Mouse (Mus musculus) kidney, embryonic 16.5 days (tissue): ENCODE data around the gene Gtf2f2. TPM values are rescaled to one million over a fixed set of nuclear protein-coding genes. Genes with fewer than 3 reads are reported as not detected.

Source experiments
- ATAC-seq: fragments of 200-750 bp; cut with Nextera tagmentation; 2 replicates; pipeline ENCODE4 v1.8.0; 2017; ENCODE audit warnings: moderate TSS enrichment; ENCODE audit not compliant: low FRiP score, low TSS enrichment
- H3K27ac ChIP-seq: fragments of 300-500 bp; sonication (generic); 2 replicates; pipeline ENCODE4 v1.5.1; 2014; ENCODE audit warnings: low read length
- H3K27me3 ChIP-seq: fragments of 300-500 bp; sonication (generic); 2 replicates; pipeline ENCODE4 v1.6.1; 2014; ENCODE audit warnings: low read length, control low read depth, mixed read lengths; ENCODE audit not compliant: insufficient read depth
- H3K36me3 ChIP-seq: fragments of 300-500 bp; sonication (generic); 2 replicates; pipeline ENCODE4 v1.6.1; 2014; ENCODE audit warnings: low read length, control low read depth, mixed read lengths; ENCODE audit not compliant: insufficient read depth
- H3K4me1 ChIP-seq: fragments of 300-500 bp; sonication (generic); 2 replicates; pipeline ENCODE4 v1.6.1; 2014; ENCODE audit warnings: low read length, control low read depth, mixed read lengths; ENCODE audit not compliant: insufficient read depth
- H3K4me2 ChIP-seq: fragments of 300-500 bp; sonication (generic); replicated peaks from 2 replicates; pipeline ENCODE4 v1.6.1; 2014; ENCODE audit warnings: low read depth, low read length
- H3K4me3 ChIP-seq: fragments of 300-500 bp; sonication (generic); 2 replicates; pipeline ENCODE4 v1.5.1; 2014; ENCODE audit warnings: mild to moderate bottlenecking, low read length
- H3K9ac ChIP-seq: fragments of 300-500 bp; sonication (generic); replicated peaks from 2 replicates; pipeline ENCODE4 v1.6.1; 2014; ENCODE audit warnings: low read length
- H3K9me3 ChIP-seq: fragments of 300-500 bp; sonication (generic); 2 replicates; pipeline ENCODE4 v1.6.1; 2016; ENCODE audit warnings: low read length, control low read depth
- WGBS: fragments of 180-500 bp; shearing (Covaris S2); extraction: QIAGEN DNeasy Blood & Tissue Kit; methylation state at CpG from one replicate; pipeline ENCODE4 v1.1.7; 2014; 5-methylcytosine and 5-hydroxymethylcytosine counted together
- polyA plus RNA-seq: library from polyadenylated mRNA; unstranded; fragments of >200 nt; fragmentation: Nextera tagmentation; extraction: Ambion mirVana; gene quantifications from 2 replicates; pipeline ENCODE4 v1.2.1, GENCODE M21; 2015

Gtf2f2 gene
- 35.1 and 35.5 TPM in 2 replicates for polyA plus RNA-seq

GRCm38 (mm10) chr14:76010102-76011061 is at the start of gene Gtf2f2:
Gene Gtf2f2 (minus strand): TSS chr14:76010865.
- Histone ChIP-seq H3K4me3 (peak within 1 kb of the TSS; percentile 65), H3K27ac (peak within 1 kb of the TSS; percentile 72), H3K4me2 (peak within 1 kb of the TSS; percentile 75), H3K4me1 (peaks cover 9% of the 10 kb centered on the region), H3K9me3 (no peaks in the 10 kb centered on the region), H3K27me3 (no peaks in the 10 kb centered on the region), H3K36me3 (no peaks in the 10 kb centered on the region), H3K9ac (peak within 1 kb of the TSS; percentile 70)
- ATAC-seq, result peak; percentile 94
- 1% methylated on average over 67 of the region's 67 CpGs for WGBS

GRCm38 (mm10) chr14:76059441-76059840 is 48.8 kb upstream of the Gtf2f2 start:
- no peaks in the 10 kb centered on the region for H3K9me3 ChIP-seq
- no peaks in the 10 kb centered on the region for H3K27me3 ChIP-seq
- peaks cover 2% of the 10 kb centered on the region for H3K4me1 ChIP-seq
- no peak overlapping the region for H3K9ac ChIP-seq
- H3K4me2 ChIP-seq, result no peak overlapping the region
- H3K36me3 ChIP-seq, result no peaks in the 10 kb centered on the region
- WGBS, result 77% methylated on average over 5 of the region's 5 CpGs
- no peak for ATAC-seq
- H3K4me3 ChIP-seq, result no peak overlapping the region
- no peak overlapping the region for H3K27ac ChIP-seq

- Histone ChIP-seq H3K4me3 (no peak overlapping the region), H3K4me1 (peaks cover 8% of the 10 kb centered on the region), H3K36me3 (no peaks in the 10 kb centered on the region), H3K4me2 (no peak overlapping the region), H3K27me3 (no peaks in the 10 kb centered on the region), H3K9me3 (no peaks in the 10 kb centered on the region), H3K9ac (no peak overlapping the region), H3K27ac (peak overlapping the region; percentile 61; the same call in 1 of the 2 replicates)
- WGBS, result 62% methylated on average over 11 of the region's 11 CpGs
- no peak for ATAC-seq
These were observed 43.1 kb upstream of the Gtf2f2 start for GRCm38 (mm10) chr14:76053726-76054125.

GRCm38 (mm10) chr14:76051966-76052365 is 41.3 kb upstream of the Gtf2f2 start:
- Histone ChIP-seq H3K9ac (no peak overlapping the region), H3K36me3 (no peaks in the 10 kb centered on the region), H3K4me2 (no peak overlapping the region), H3K4me1 (peaks cover 8% of the 10 kb centered on the region), H3K4me3 (no peak overlapping the region), H3K9me3 (no peaks in the 10 kb centered on the region), H3K27me3 (no peaks in the 10 kb centered on the region), H3K27ac (no peak overlapping the region)
- no peak for ATAC-seq
- WGBS, result 82% methylated on average over 7 of the region's 7 CpGs

- Histone ChIP-seq H3K27me3 (no peaks in the 10 kb centered on the region), H3K4me2 (no peak overlapping the region), H3K36me3 (no peaks in the 10 kb centered on the region), H3K9ac (no peak overlapping the region), H3K9me3 (no peaks in the 10 kb centered on the region), H3K4me1 (peaks cover 13% of the 10 kb centered on the region; the same call in 1 of the 2 replicates), H3K27ac (no peak overlapping the region), H3K4me3 (no peak overlapping the region)
- whole genome bisulfite sequencing, result 48% methylated on average over 1 of the region's 1 CpGs
- no peak for ATAC-seq
These were observed 35.1 kb upstream of the Gtf2f2 start for GRCm38 (mm10) chr14:76045767-76046166.

GRCm38 (mm10) chr14:76044164-76044557 is 33.5 kb upstream of the Gtf2f2 start:
- H3K4me3 ChIP-seq, result no peak overlapping the region
- H3K36me3 ChIP-seq, result no peaks in the 10 kb centered on the region
- H3K9ac ChIP-seq, result no peak overlapping the region
- H3K27me3 ChIP-seq, result no peaks in the 10 kb centered on the region
- peak; percentile 75 for ATAC-seq
- no peak overlapping the region for H3K27ac ChIP-seq
- H3K4me1 ChIP-seq, result peaks cover 13% of the 10 kb centered on the region; the same call in 1 of the 2 replicates
- H3K4me2 ChIP-seq, result no peak overlapping the region
- H3K9me3 ChIP-seq, result no peaks in the 10 kb centered on the region
- WGBS, result 38% methylated on average over 3 of the region's 3 CpGs

GRCm38 (mm10) chr14:76043251-76044163 is 32.8 kb upstream of the Gtf2f2 start:
- Histone ChIP-seq H3K36me3 (no peaks in the 10 kb centered on the region), H3K27me3 (no peaks in the 10 kb centered on the region), H3K9me3 (no peaks in the 10 kb centered on the region), H3K4me2 (no peak overlapping the region), H3K27ac (no peak overlapping the region), H3K4me1 (peaks cover 13% of the 10 kb centered on the region; the same call in 1 of the 2 replicates), H3K4me3 (no peak overlapping the region), H3K9ac (no peak overlapping the region)
- no peak; the same call in 1 of the 2 replicates for ATAC-seq
- 40% methylated on average over 14 of the region's 14 CpGs for WGBS

- WGBS, result 31% methylated on average over 7 of the region's 7 CpGs
- H3K36me3 ChIP-seq, result no peaks in the 10 kb centered on the region
- no peaks in the 10 kb centered on the region for H3K9me3 ChIP-seq
- no peak overlapping the region for H3K4me2 ChIP-seq
- no peak overlapping the region for H3K4me3 ChIP-seq
- ATAC-seq, result no peak
- no peaks in the 10 kb centered on the region for H3K27me3 ChIP-seq
- H3K9ac ChIP-seq, result no peak overlapping the region
- H3K4me1 ChIP-seq, result 0 out of 2 replicates have a peak, but pooled peaks cover 7% of the 10 kb centered on the region
- no peak overlapping the region for H3K27ac ChIP-seq
These were observed 22.6 kb upstream of the Gtf2f2 start for GRCm38 (mm10) chr14:76033221-76033637.

- no peaks in the 10 kb centered on the region for H3K9me3 ChIP-seq
- H3K4me1 ChIP-seq, result 0 out of 2 replicates have a peak, but pooled peaks cover 7% of the 10 kb centered on the region
- no peaks in the 10 kb centered on the region for H3K36me3 ChIP-seq
- no peak for ATAC-seq
- H3K27ac ChIP-seq, result no peak overlapping the region
- WGBS, result 45% methylated on average over 7 of the region's 7 CpGs
- H3K4me2 ChIP-seq, result no peak overlapping the region
- H3K27me3 ChIP-seq, result no peaks in the 10 kb centered on the region
- H3K9ac ChIP-seq, result no peak overlapping the region
- no peak overlapping the region for H3K4me3 ChIP-seq
These were observed 22.0 kb upstream of the Gtf2f2 start for GRCm38 (mm10) chr14:76032671-76033136.
